Mouse (Mus musculus) lung, postnatal 0 days (tissue): ENCODE data around the gene Guk1. TPM values are rescaled to one million over a fixed set of nuclear protein-coding genes. Genes with fewer than 3 reads are reported as not detected.
A peak's percentile ranks its signal among the peaks of the same experiment; 100 is the strongest.

Experiments used
- ATAC-seq: fragments of 200-750 bp; cut with Nextera tagmentation; 2 replicates; pipeline ENCODE4 v1.8.0; 2017; ENCODE audit warnings: moderate library complexity
- DNase-seq: peaks from one replicate; pipeline ENCODE4 v3.0.0-alpha.2; 2016; ENCODE audit warnings: low spot score
- H3K27ac ChIP-seq: fragments of 300-500 bp; sonication (generic); 2 replicates; pipeline ENCODE4 v1.5.1; 2014; ENCODE audit warnings: antibody characterized with exemption, mild to moderate bottlenecking, low read length, mixed read lengths
- H3K27me3 ChIP-seq: fragments of 300-500 bp; sonication (generic); replicated peaks from 2 replicates; pipeline ENCODE4 v1.6.1; 2014; ENCODE audit warnings: low read length, mixed read lengths; ENCODE audit not compliant: insufficient read depth
- H3K36me3 ChIP-seq: fragments of 300-500 bp; sonication (generic); 2 replicates; pipeline ENCODE4 v1.6.1; 2014; ENCODE audit warnings: low read length, mixed read lengths; ENCODE audit not compliant: insufficient read depth
- H3K4me1 ChIP-seq: fragments of 300-500 bp; sonication (generic); 2 replicates; pipeline ENCODE4 v1.6.1; 2014; ENCODE audit warnings: antibody characterized with exemption, low read depth, low read length, mixed read lengths; ENCODE audit not compliant: insufficient read depth
- H3K4me2 ChIP-seq: fragments of 300-500 bp; sonication (generic); replicated peaks from 2 replicates; pipeline ENCODE4 v1.6.1; 2014; ENCODE audit warnings: low read depth, mild to moderate bottlenecking, low read length, moderate library complexity, mixed read lengths
- H3K4me3 ChIP-seq: fragments of 300-500 bp; sonication (generic); 2 replicates; pipeline ENCODE4 v1.5.1; 2014; ENCODE audit warnings: low read depth, low read length
- H3K9ac ChIP-seq: fragments of 300-500 bp; sonication (generic); replicated peaks from 2 replicates; pipeline ENCODE4 v1.6.1; 2014; ENCODE audit warnings: low read depth, mild to moderate bottlenecking
- H3K9me3 ChIP-seq: fragments of 300-500 bp; sonication (generic); 2 replicates; pipeline ENCODE4 v1.6.1; 2016; ENCODE audit warnings: low read length, mixed read lengths
- CTCF ChIP-seq: IDR thresholded peaks from 2 replicates; pipeline ENCODE4 v1.5.1; 2016; ENCODE audit warnings: antibody characterized with exemption, mild to moderate bottlenecking
- EP300 ChIP-seq: IDR thresholded peaks from 2 replicates; pipeline ENCODE4 v1.6.1; 2016; ENCODE audit warnings: antibody characterized with exemption, mild to moderate bottlenecking, control low read depth
- WGBS: fragments of 180-500 bp; shearing (Covaris S2); extraction: QIAGEN DNeasy Blood & Tissue Kit; methylation state at CpG from one replicate; pipeline ENCODE4 v1.1.7; 2014; 5-methylcytosine and 5-hydroxymethylcytosine counted together
- polyA plus RNA-seq: library from polyadenylated mRNA; unstranded; fragments of >200 nt; fragmentation: Nextera tagmentation; extraction: Ambion mirVana; gene quantifications from 2 replicates; pipeline ENCODE4 v1.2.1, GENCODE M21; 2015

Gene Guk1
- polyA plus RNA-seq, 1 experiment from 2014 or later = 168 TPM

DNA sequence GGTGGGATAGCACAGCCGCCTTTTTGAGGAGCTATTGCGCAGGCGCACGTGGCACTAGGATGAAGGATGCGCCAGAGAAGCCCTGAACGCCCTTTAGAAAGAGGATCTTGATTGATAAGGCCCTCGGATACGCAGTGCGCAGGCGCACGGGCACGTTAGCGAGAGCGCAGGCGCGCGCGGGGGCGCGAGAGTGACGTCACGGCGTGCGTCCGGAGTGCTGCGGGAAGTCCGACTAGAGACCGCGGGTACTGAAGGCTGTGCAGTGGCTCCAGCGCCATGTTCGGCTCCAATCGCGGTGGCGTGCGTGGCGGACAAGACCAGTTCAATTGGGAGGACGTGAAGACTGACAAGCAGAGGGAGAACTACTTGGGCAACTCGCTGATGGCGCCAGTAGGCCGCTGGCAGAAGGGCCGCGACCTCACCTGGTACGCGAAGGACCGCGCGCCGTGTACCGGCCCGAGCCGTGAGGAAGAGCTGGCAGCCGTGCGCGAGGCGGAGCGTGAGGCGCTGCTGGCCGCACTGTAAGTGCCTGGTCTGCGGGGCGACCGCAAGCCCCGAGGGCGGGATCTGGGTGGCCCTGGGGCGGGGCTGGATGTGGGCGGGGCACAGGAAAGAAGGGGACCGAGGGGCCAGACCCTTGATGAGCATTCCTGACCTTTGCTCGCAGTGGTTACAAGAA lies 16.3 kb upstream of the Guk1 start, which contains the start of gene 2310033P09Rik:
2310033P09Rik (plus strand) TSS at position 169 of the 679 bp plus-strand sequence.
- Histone ChIP-seq H3K27ac (peak within 1 kb of the TSS; percentile 97), H3K9me3 (no peaks in the 10 kb centered on the region), H3K4me1 (peaks cover 5% of the 10 kb centered on the region; the same call in 1 of the 2 replicates), H3K4me3 (peak within 1 kb of the TSS; percentile 89), H3K4me2 (peak within 1 kb of the TSS; percentile 84), H3K36me3 (peaks cover 24% of the 10 kb centered on the region; the same call in 1 of the 2 replicates), H3K27me3 (no peaks in the 10 kb centered on the region), H3K9ac (peak within 1 kb of the TSS; percentile 87)
- DNase-seq (peak; percentile 96), ATAC-seq (peak; percentile 90)
- WGBS = under 1% methylated on average over 64 of the region's 67 CpGs
- no peak; the same call in 1 of the 2 replicates for TF ChIP-seq CTCF

GRCm38 (mm10) chr11:59202081-59202995 lies 10.3 kb upstream of the Guk1 start, which contains the start of gene Mrpl55:
TSS of gene Mrpl55 (plus strand) at chr11:59202486.
- H3K27ac ChIP-seq = peak within 1 kb of the TSS; percentile 87
- ATAC-seq = peak; percentile 96
- TF ChIP-seq EP300 (0 out of 2 replicates have a peak, but pooled peaks have one; percentile 5), CTCF (0 out of 2 replicates have a peak, but pooled peaks have one; percentile 9)
- peaks cover 5% of the 10 kb centered on the region; the same call in 1 of the 2 replicates for H3K4me1 ChIP-seq
- under 1% methylated on average over 63 of the region's 63 CpGs for WGBS
- 0 out of 2 replicates have a peak, but pooled peaks cover 13% of the 10 kb centered on the region for H3K36me3 ChIP-seq
- H3K9ac ChIP-seq = peak within 1 kb of the TSS; percentile 77
- H3K4me3 ChIP-seq = peak within 1 kb of the TSS; percentile 85
- H3K27me3 ChIP-seq = no peaks in the 10 kb centered on the region
- peak within 1 kb of the TSS; percentile 80 for H3K4me2 ChIP-seq
- H3K9me3 ChIP-seq = no peaks in the 10 kb centered on the region
- peak; percentile 96 for DNase-seq

DNA sequence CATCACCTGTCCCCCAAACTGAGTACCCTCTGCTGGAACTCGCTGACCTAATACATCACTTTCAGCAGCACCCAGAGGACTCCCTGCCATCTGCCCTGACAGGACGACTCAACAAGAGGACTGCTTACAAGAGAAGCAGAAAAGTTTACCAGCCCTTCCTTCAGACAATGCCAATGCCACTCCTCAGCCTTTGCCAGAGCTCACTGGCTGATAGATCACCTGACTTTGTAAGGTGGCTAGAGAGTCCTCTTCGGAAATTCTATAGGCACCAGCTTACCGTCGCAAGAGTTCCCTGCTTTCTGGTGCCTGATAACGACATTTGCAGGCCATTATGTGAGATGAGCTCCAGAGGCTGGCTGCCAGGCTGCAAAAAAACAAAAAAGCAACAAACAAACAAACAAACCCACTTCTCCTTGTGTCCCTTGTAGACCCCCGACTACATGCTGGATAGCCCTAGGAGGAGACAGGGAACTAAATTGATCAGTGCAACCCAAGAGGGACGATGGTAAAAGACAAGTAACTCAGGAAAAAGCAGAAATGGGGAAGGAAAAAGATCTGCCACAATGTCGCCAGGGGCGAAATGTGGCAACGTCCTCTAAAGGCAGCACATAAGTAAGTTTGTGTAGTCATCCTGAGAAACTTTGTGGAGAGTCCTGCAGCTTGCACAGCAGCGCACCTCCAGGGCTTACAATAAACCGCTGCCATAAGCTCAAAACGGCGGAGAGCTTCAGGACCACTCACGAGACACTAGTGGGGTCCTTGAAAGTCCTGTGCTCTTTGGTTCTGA lies 9.4 kb upstream of the Guk1 start:
- Histone ChIP-seq H3K27ac (peak overlapping the region; percentile 87), H3K4me3 (peak overlapping the region; percentile 85), H3K9ac (peak overlapping the region; percentile 77), H3K9me3 (no peaks in the 10 kb centered on the region), H3K4me1 (peaks cover 5% of the 10 kb centered on the region; the same call in 1 of the 2 replicates), H3K27me3 (no peaks in the 10 kb centered on the region), H3K36me3 (0 out of 2 replicates have a peak, but pooled peaks cover 12% of the 10 kb centered on the region), H3K4me2 (peak overlapping the region; percentile 80)
- ATAC-seq (peak; percentile 23), DNase-seq (no peak)
- 20% methylated on average over 16 of the region's 16 CpGs for WGBS
- no peak for TF ChIP-seq EP300
- TF ChIP-seq CTCF = no peak

- TF ChIP-seq CTCF = no peak
- peak; percentile 99 for TF ChIP-seq EP300
- Histone ChIP-seq H3K36me3 (0 out of 2 replicates have a peak, but pooled peaks cover 8% of the 10 kb centered on the region), H3K27me3 (no peaks in the 10 kb centered on the region), H3K27ac (peak overlapping the region; percentile 68; the same call in 1 of the 2 replicates), H3K4me2 (no peak overlapping the region), H3K9me3 (no peaks in the 10 kb centered on the region), H3K4me3 (no peak overlapping the region), H3K9ac (no peak overlapping the region), H3K4me1 (no peaks in the 10 kb centered on the region)
- ATAC-seq (peak; percentile 63), DNase-seq (peak; percentile 64)
Observed at GRCm38 (mm10) chr11:59196230-59196629, 4.2 kb upstream of the Guk1 start.

DNA sequence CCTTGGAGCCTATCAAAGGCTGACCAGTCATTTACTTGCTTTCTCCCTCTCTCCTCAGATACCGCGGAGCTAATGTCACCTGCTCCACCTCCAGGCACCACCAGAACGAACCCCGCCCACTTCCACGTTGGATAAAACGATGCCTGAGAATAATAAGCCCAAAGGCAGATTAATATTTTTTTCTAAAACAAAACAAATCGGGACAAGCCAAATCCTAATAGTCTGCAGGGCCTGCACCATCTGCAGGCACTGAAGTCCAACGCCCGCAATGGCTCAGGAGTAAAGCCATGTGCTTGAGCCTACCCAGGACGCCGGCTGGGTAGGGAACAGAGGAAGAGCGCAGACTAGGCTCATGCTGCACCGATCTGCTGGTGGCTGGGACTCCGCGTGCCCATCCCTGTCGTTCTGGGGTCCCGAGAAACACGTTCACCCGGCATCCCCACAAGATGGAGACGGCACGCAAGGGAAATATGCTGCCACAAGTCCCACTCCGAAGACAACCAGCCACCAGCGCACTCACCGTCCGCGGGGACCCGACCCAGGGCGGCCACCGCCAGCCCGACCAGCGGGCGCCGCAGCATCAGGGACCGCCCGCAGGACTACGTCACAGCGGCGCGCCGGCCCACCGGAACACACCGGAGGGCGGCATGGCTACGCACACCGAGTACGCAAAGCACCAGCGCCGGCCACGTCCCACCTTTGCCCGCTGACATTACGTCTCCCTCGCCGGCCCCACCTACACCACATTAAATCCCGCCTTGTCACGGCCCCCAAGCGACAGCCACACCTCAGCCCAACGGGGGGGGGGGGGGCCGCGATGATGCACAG lies 567 bp downstream of the Guk1 start:
- peak overlapping the region; percentile 93 for H3K27ac ChIP-seq
- peak overlapping the region; percentile 81 for H3K4me2 ChIP-seq
- 0 out of 2 replicates have a peak, but pooled peaks cover 3% of the 10 kb centered on the region for H3K36me3 ChIP-seq
- H3K27me3 ChIP-seq = no peaks in the 10 kb centered on the region
- ATAC-seq (peak; percentile 96), DNase-seq (peak; percentile 97)
- H3K9ac ChIP-seq = peak overlapping the region; percentile 59
- under 1% methylated on average over 56 of the region's 59 CpGs for WGBS
- TF ChIP-seq EP300 = no peak
- peak; percentile 28; the same call in 1 of the 2 replicates for TF ChIP-seq CTCF
- H3K4me3 ChIP-seq = peak overlapping the region; percentile 61
- peaks cover 4% of the 10 kb centered on the region; the same call in 1 of the 2 replicates for H3K4me1 ChIP-seq
- H3K9me3 ChIP-seq = no peaks in the 10 kb centered on the region
